Mouse (Mus musculus) cerebellum, adult 2 months (tissue): ENCODE data around the gene C2cd2.

Experiments
- CTCF ChIP-seq: fragments of 200-500 bp; IDR thresholded peaks from 2 replicates; pipeline ENCODE4 v1.5.1; 2011; ENCODE audit warnings: low read depth, mild to moderate bottlenecking, control low read depth, low read length, moderate library complexity, borderline replicate concordance; ENCODE audit not compliant: insufficient read depth
- POLR2A ChIP-seq: fragments of 200-500 bp; IDR thresholded peaks from 2 replicates; pipeline ENCODE4 v1.6.1; 2011; ENCODE audit warnings: low read length, control low read depth, borderline replicate concordance; ENCODE audit not compliant: insufficient read depth

DNA sequence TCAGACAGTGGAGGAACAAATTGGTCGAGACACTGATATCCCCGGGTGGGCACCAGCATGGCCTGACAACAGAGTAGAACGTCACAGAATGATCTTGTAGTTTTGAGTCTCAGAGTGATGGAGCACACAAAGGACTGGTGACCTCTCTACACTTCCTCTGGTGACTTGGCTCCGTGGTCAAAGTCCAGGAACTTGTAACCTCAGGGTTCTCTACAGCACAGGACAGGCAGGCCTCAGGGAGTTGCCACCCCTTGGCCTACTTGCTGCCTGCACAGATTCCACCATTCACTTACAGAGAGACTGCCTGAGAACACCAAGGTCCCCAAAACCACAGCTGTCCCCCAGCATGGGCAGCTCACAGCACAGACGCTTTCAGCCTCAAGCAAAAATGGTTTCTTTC is 147.1 kb downstream of the C2cd2 start:
- TF ChIP-seq POLR2A: no peak
- TF ChIP-seq CTCF: no peak
